Mouse (Mus musculus) gonadal fat pad, adult 2 months (tissue): ENCODE measurements around the gene Olfr27. TPM values are rescaled to one million over a fixed set of nuclear protein-coding genes. Genes with fewer than 3 reads are reported as not detected.

Experiments used
- DNase-seq: peaks from one replicate; pipeline ENCODE4 v3.0.0-alpha.2; 2012; ENCODE audit warnings: low read depth
- polyA plus RNA-seq: library from polyadenylated mRNA; depleted of rRNA; stranded (reverse); fragments of >200 nt; gene quantifications from 2 replicates; pipeline ENCODE4 v1.2.3, GENCODE M21; 2012; rRNA removed

Olfr27 gene
- polyA plus RNA-seq = not detected in 2 replicates

DNA sequence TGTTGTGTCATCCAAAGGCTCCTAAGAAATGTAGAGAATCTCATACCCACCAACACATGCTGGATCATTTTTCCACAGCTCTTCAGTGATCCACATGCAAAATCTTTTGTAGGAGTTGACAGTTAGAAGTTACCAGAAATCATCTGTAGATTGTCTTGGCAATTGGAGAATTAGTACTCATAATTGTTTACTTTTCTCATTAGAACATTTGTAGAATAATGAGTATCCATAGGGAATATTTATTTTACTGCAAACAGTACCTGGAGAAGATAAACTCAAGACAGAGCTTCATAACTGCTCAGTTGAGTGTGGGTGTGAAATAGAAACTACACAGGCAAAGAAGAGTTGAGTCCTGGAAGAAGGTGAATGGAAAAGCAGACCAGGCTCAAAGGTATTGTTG, at the start of gene Olfr27:
Olfr27 (plus strand) TSS at position 301 of the 400 bp plus-strand sequence.
- DNase-seq = no peak

DNA sequence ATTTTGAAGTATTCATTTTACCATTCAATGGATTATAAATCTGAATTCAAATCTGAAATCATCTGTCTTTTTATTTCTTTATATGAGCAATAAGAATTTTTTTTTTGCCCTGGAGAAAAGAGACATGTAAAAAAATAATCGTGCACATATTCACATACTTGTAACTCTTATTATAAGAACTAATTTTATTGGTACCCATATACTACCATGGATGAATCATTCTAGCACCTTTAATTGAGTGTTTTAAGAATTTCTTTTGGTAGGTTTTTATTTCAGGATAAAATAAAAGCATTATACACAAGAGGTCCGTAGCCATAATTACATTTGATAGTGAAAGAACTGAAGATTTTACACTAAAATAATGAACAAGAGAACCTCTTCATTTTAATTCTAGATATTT, 49.1 kb upstream of the Olfr27 start, which contains the start of gene Olfr938:
Olfr938 (minus strand) TSS at position 101 of the 400 bp plus-strand sequence.
- DNase-seq = no peak

DNA sequence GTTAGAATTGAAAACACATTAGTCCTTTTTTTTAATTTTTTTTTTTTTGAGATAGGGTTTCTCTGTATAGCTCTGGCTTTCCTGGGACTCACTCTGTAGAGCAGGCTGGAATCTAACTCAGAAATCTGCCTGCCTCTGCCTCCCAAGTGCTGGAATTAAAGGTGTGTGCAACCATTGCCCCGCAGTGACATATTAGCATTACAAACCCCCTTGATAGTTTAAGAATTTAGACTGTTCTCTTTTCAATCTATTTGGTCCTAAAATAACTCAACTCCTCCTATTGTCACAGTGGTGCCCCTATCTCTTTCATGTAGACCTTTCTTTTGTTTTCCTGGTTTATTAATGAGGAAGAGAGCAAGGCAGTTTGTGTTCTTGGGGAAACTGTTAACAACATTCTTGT, 605 bp upstream of the Olfr27 start:
- DNase-seq = no peak

DNA sequence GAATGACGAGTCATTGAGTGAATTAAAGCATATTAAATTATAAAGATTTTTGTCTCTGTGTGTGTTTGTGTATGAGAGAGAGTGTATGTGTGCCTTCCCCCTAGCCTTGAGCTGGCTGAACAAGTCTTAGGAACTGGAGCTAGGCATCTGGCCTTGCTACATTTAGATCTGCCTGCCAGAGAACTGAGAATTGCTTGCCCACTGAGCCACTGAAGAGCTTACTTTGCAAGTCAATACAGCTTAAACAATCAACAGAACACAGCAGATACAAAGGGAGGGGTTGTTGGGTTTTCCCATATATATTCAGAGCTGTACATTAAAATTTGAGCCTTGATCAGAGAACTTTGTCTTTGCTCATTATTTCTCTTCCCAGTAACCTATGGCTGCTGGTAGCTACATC, 24.5 kb downstream of the Olfr27 start:
- no peak for DNase-seq

DNA sequence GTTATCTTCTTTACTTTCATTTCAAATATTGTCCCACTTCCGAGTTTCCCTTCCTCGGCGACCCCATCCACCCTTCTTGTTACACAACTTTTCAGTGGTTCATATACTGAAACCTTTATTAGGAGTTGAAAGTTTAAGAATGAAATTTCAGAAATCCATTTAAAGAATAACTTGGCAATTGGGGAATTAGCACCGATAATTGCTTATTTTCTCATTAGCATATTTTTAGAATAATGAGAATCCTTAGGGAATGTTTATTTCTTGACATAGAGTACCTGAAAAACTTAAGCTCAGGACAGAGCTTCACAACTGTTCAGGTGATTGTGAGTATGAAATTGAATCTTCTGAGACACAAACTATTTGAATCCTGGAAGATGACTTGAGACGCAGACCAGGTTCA, 38.1 kb downstream of the Olfr27 start, which contains the start of gene Olfr943:
Olfr943 (plus strand) TSS at position 301 of the 400 bp plus-strand sequence.
- no peak for DNase-seq

Other genes starting within 250 kb of the Olfr27 start
- gene Olfr930, start 198.3 kb upstream of the Olfr27 start, polyA plus RNA-seq = not detected in 2 replicates
- not detected in 2 replicates for gene Olfr933, start 155.8 kb upstream of the Olfr27 start, polyA plus RNA-seq
- gene Olfr934, start 139.8 kb upstream of the Olfr27 start, polyA plus RNA-seq = not detected in 2 replicates
- gene Olfr935, start 128.4 kb upstream of the Olfr27 start, polyA plus RNA-seq = not detected in 2 replicates
- not detected in 2 replicates for gene Olfr146, start 104.8 kb upstream of the Olfr27 start, polyA plus RNA-seq
- gene Olfr937, start 63.2 kb upstream of the Olfr27 start, polyA plus RNA-seq = not detected in 2 replicates
- not detected in 2 replicates for gene Olfr938, start 49.2 kb upstream of the Olfr27 start, polyA plus RNA-seq
- not detected in 2 replicates for gene Olfr943, start 38.2 kb downstream of the Olfr27 start, polyA plus RNA-seq
- gene Olfr944, start 73.8 kb downstream of the Olfr27 start, polyA plus RNA-seq = not detected in 2 replicates
- gene Olfr1537, start 121.9 kb downstream of the Olfr27 start, polyA plus RNA-seq = not detected in 2 replicates
- not detected in 2 replicates for gene Olfr945, start 148.7 kb downstream of the Olfr27 start, polyA plus RNA-seq
- gene Olfr948, start 197.9 kb downstream of the Olfr27 start, polyA plus RNA-seq = not detected in 2 replicates